Mouse (Mus musculus) embryonic facial prominence, embryonic 12.5 days (tissue): ENCODE data around the gene Gnai3. TPM values are rescaled to one million over a fixed set of nuclear protein-coding genes. Genes with fewer than 3 reads are reported as not detected.

Experiments used
- ATAC-seq: fragments of 200-750 bp; cut with Nextera tagmentation; 2 replicates; pipeline ENCODE4 v1.8.0; 2017; ENCODE audit not compliant: insufficient number of reproducible peaks, insufficient read depth, low FRiP score, low TSS enrichment
- H3K27ac ChIP-seq: fragments of 300-500 bp; sonication (generic); 2 replicates; pipeline ENCODE4 v1.5.1; 2016; ENCODE audit warnings: mild to moderate bottlenecking
- H3K27me3 ChIP-seq: fragments of 300-500 bp; sonication (generic); 2 replicates; pipeline ENCODE4 v1.6.1; 2016; ENCODE audit warnings: mild to moderate bottlenecking, moderate library complexity
- H3K36me3 ChIP-seq: fragments of 300-500 bp; sonication (generic); 2 replicates; pipeline ENCODE4 v1.6.1; 2016; ENCODE audit warnings: mild to moderate bottlenecking
- H3K4me1 ChIP-seq: fragments of 300-500 bp; sonication (generic); 2 replicates; pipeline ENCODE4 v1.6.1; 2016
- H3K4me2 ChIP-seq: fragments of 300-500 bp; sonication (generic); replicated peaks from 2 replicates; pipeline ENCODE4 v1.6.1; 2016; ENCODE audit warnings: mild to moderate bottlenecking, moderate library complexity
- H3K4me3 ChIP-seq: fragments of 300-500 bp; sonication (generic); 2 replicates; pipeline ENCODE4 v1.5.1; 2016; ENCODE audit warnings: mild to moderate bottlenecking
- H3K9ac ChIP-seq: fragments of 300-500 bp; sonication (generic); 2 replicates; pipeline ENCODE4 v1.6.1; 2016; ENCODE audit warnings: mild to moderate bottlenecking, moderate library complexity
- H3K9me3 ChIP-seq: fragments of 300-500 bp; sonication (generic); 2 replicates; pipeline ENCODE4 v1.6.1; 2016; ENCODE audit warnings: mild to moderate bottlenecking, moderate library complexity
- WGBS: fragments of 180-500 bp; shearing (Covaris S2); methylation state at CpG from one replicate; pipeline ENCODE4 v1.1.7; 2016; 5-methylcytosine and 5-hydroxymethylcytosine counted together
- polyA plus RNA-seq: library from polyadenylated mRNA; unstranded; fragments of >200 nt; fragmentation: Nextera tagmentation; extraction: Ambion mirVana; gene quantifications from 2 replicates; pipeline ENCODE4 v1.2.1, GENCODE M21; 2016

Gnai3 gene
- polyA plus RNA-seq, 1 experiment from 2014 or later = 207 TPM

DNA sequence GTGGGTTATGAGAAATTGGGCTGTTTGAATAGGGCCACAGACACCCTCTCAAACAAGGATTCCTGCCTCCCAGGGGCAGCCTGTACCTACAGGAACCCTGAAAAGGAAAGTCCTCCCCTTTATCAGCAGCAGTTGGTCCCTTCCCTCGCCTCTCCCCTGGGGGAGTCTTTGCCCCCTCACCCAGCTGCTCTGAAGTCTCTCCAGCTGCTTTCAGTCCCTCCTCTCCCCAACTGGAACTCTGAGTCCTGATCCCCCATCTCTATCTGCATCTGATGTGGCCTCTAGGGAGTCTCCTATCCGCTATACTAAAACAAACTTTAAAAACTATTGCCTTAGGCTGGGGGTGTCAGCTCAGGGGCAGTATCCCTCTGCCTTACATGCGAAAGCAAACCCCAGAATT, 58.6 kb downstream of the Gnai3 start:
- no peaks in the 10 kb centered on the region for H3K9me3 ChIP-seq
- peaks cover 45% of the 10 kb centered on the region for H3K4me1 ChIP-seq
- WGBS = 74% methylated on average over 3 of the region's 3 CpGs
- H3K36me3 ChIP-seq = no peaks in the 10 kb centered on the region
- no peak overlapping the region for H3K27ac ChIP-seq
- no peak overlapping the region for H3K9ac ChIP-seq
- H3K4me3 ChIP-seq = no peak overlapping the region
- ATAC-seq = no peak
- H3K27me3 ChIP-seq = no peaks in the 10 kb centered on the region
- H3K4me2 ChIP-seq = no peak overlapping the region

DNA sequence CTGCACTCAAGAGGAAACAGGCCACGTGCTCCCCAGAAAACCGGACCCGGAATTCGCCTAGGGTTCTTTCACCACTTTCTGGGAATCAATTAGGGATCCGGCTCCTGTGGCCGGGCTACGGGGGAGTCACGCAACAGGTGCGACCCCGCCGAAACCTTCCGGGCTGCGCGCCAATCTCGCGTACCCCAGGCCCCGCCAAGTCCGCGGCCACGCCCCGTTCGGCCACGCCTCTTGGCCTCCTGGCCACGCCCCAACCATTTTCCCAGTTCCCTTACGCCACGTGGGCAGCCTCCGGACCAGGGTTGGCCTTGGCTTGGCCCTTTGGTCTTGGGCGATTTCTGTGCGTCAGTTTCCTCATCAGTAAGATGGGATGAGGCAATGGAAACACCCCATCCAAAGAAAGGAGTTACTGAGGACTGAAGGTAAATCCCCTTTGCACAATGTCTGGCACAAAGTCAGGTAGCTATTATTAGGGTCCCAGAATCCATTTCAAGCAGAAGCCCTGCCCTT, 59.4 kb downstream of the Gnai3 start, which contains the start of gene Ampd2:
TSS of gene Ampd2 (minus strand) at position 182 of the 510 bp plus-strand sequence.
- H3K27me3 ChIP-seq = no peaks in the 10 kb centered on the region
- H3K4me3 ChIP-seq = peak within 1 kb of the TSS; percentile 68
- 1% methylated on average over 29 of the region's 29 CpGs for WGBS
- no peaks in the 10 kb centered on the region for H3K9me3 ChIP-seq
- H3K4me1 ChIP-seq = peaks cover 48% of the 10 kb centered on the region
- no peak for ATAC-seq
- H3K36me3 ChIP-seq = no peaks in the 10 kb centered on the region
- H3K9ac ChIP-seq = peak within 1 kb of the TSS; percentile 74
- H3K27ac ChIP-seq = peak within 1 kb of the TSS; percentile 90
- H3K4me2 ChIP-seq = peak within 1 kb of the TSS; percentile 100

DNA sequence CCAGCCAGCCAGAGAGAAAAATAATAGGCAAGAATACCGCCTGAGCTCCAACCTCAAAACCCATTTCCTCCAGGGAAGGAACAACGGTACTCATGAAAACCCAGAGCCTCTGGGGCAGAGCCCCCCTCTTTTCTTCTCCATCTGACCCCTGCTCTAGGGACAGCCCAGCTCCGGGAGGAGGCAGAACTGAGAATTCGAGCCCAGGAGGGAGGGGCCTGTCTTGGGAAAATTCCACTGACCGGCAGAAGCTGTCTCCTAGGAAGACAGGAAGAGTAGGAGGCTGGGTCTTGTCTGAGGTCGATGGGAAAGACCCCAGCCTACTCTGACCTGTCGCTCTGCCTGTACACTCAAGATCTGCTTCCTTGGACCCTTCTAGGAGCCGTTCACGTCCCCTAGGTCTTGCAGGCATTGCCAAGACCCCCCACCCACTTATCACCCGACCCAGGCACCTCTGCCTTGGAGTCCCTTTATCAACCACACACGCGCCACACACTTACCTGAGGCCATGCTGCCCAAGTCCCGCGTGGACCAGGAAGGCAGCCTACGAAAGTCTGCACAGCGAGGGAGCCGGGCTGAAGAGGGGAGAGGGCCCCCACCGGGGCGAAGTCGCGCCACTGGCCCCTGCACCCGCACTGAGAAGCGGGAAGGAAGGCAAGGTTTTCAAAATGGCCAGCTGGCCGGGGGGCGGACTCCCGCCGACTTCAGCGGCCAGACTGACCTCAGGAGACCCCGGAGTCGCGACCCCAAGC, 60.1 kb downstream of the Gnai3 start:
- peak overlapping the region; percentile 90 for H3K27ac ChIP-seq
- no peaks in the 10 kb centered on the region for H3K36me3 ChIP-seq
- H3K4me3 ChIP-seq = peak overlapping the region; percentile 68
- H3K4me1 ChIP-seq = peaks cover 48% of the 10 kb centered on the region
- under 1% methylated on average over 31 of the region's 31 CpGs for WGBS
- H3K9ac ChIP-seq = peak overlapping the region; percentile 74
- peak overlapping the region; percentile 100 for H3K4me2 ChIP-seq
- H3K27me3 ChIP-seq = no peaks in the 10 kb centered on the region
- ATAC-seq = peak; percentile 66
- H3K9me3 ChIP-seq = no peaks in the 10 kb centered on the region

- H3K4me3 ChIP-seq = peak overlapping the region; percentile 68
- peak; percentile 82 for ATAC-seq
- peaks cover 48% of the 10 kb centered on the region for H3K4me1 ChIP-seq
- under 1% methylated on average over 14 of the region's 14 CpGs for WGBS
- 0 out of 2 replicates have a peak, but pooled peaks cover 5% of the 10 kb centered on the region for H3K36me3 ChIP-seq
- peak overlapping the region; percentile 74 for H3K9ac ChIP-seq
- H3K27ac ChIP-seq = peak overlapping the region; percentile 90
- no peaks in the 10 kb centered on the region for H3K27me3 ChIP-seq
- peak overlapping the region; percentile 100 for H3K4me2 ChIP-seq
- no peaks in the 10 kb centered on the region for H3K9me3 ChIP-seq
Measured at GRCm38 (mm10) chr3:108085281-108085720, 60.6 kb downstream of the Gnai3 start.

GRCm38 (mm10) chr3:108084767-108085270, 61.1 kb downstream of the Gnai3 start:
- Histone ChIP-seq H3K27ac (peak overlapping the region; percentile 90), H3K36me3 (peaks cover 10% of the 10 kb centered on the region; the same call in 1 of the 2 replicates), H3K4me2 (peak overlapping the region; percentile 100), H3K27me3 (no peaks in the 10 kb centered on the region), H3K4me1 (peaks cover 48% of the 10 kb centered on the region), H3K4me3 (peak overlapping the region; percentile 68), H3K9me3 (no peaks in the 10 kb centered on the region), H3K9ac (peak overlapping the region; percentile 74)
- WGBS = 18% methylated on average over 13 of the region's 13 CpGs
- no peak for ATAC-seq

DNA sequence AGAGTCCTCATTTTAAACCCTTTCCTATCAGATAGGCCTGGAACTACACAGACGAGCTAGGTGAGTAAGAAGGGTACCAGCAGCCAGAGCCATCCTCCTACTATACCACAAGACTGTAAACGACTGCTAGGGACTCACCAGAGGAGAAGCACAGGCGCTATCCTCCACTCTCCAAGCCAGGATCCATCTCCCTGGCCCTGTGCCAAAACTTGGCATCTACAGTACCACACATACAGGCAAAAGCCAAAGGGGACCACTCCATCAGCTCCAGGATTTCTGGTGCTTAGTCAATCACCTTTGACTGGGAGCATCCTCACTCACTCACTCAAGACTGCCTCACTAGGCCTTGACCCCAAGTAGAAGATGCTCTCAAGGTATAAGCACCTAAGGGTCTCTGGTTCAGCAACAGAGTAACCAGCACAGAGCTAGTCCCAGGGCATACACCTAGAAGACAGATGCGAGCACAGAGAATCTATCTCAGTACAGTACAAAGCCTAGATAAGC, 62.0 kb downstream of the Gnai3 start:
- whole genome bisulfite sequencing = 81% methylated on average over 4 of the region's 4 CpGs
- no peaks in the 10 kb centered on the region for H3K9me3 ChIP-seq
- no peaks in the 10 kb centered on the region for H3K27me3 ChIP-seq
- no peak overlapping the region for H3K27ac ChIP-seq
- H3K4me1 ChIP-seq = peaks cover 40% of the 10 kb centered on the region
- H3K4me2 ChIP-seq = peak overlapping the region; percentile 100
- no peak overlapping the region for H3K4me3 ChIP-seq
- H3K9ac ChIP-seq = no peak overlapping the region
- ATAC-seq = no peak
- peaks cover 18% of the 10 kb centered on the region for H3K36me3 ChIP-seq

GRCm38 (mm10) chr3:108083161-108083560, 62.8 kb downstream of the Gnai3 start:
- Histone ChIP-seq H3K9ac (no peak overlapping the region), H3K4me3 (no peak overlapping the region), H3K4me1 (peaks cover 35% of the 10 kb centered on the region), H3K27ac (no peak overlapping the region), H3K9me3 (no peaks in the 10 kb centered on the region), H3K4me2 (peak overlapping the region; percentile 10; the same call in 1 of the 2 replicates), H3K36me3 (peaks cover 24% of the 10 kb centered on the region), H3K27me3 (no peaks in the 10 kb centered on the region)
- WGBS = 32% methylated on average over 2 of the region's 2 CpGs
- no peak for ATAC-seq

GRCm38 (mm10) chr3:108082251-108082875, 63.6 kb downstream of the Gnai3 start:
- WGBS = 44% methylated on average over 1 of the region's 1 CpGs
- no peaks in the 10 kb centered on the region for H3K27me3 ChIP-seq
- no peak overlapping the region for H3K27ac ChIP-seq
- H3K4me3 ChIP-seq = no peak overlapping the region
- peaks cover 34% of the 10 kb centered on the region for H3K4me1 ChIP-seq
- peak overlapping the region; percentile 10; the same call in 1 of the 2 replicates for H3K4me2 ChIP-seq
- ATAC-seq = no peak
- H3K9me3 ChIP-seq = no peaks in the 10 kb centered on the region
- no peak overlapping the region for H3K9ac ChIP-seq
- H3K36me3 ChIP-seq = peaks cover 30% of the 10 kb centered on the region

DNA sequence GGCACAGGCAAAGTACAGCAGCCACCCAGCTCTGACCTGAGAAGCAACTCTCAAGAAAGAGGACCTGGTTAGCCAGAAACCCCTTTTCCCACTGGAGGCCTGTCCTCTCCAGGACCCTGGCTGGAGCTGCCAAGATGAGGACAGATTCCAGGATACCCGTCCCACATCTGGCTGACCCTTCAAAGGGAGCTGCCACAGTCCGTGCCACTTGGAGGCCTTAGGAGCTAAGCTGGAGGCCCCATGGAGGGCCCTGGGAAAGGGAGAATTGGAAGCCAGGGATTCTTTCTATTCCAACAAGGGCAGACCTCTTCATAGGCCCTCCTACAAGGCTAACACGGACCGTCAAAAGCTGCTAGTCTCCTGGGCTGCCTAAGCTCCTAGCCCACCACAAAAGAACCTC, 64.3 kb downstream of the Gnai3 start:
- Histone ChIP-seq H3K27ac (no peak overlapping the region), H3K9me3 (no peaks in the 10 kb centered on the region), H3K27me3 (no peaks in the 10 kb centered on the region), H3K4me1 (peaks cover 28% of the 10 kb centered on the region), H3K9ac (no peak overlapping the region), H3K4me3 (no peak overlapping the region), H3K4me2 (no peak overlapping the region), H3K36me3 (peaks cover 36% of the 10 kb centered on the region)
- no peak for ATAC-seq
- WGBS = 50% methylated on average over 4 of the region's 4 CpGs

DNA sequence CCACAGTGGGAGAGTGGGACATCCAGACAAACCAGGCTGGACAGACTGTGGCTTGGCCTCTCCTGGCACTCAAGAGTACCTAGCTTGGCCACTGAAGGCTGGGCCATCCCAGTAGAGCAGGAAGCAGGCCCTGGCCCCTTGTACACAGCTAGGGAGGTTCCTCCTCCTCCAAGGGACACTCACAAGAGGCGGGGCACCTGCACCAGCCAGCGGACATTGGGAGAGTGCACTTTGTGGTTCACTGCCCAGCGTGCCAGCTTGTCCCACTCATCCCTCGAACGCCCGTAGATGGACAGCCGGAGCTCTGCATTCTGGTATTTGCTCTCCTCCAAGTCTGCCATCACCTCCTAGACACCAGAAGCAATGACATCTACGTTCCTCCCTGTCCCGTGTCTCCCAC, 69.1 kb downstream of the Gnai3 start:
- Histone ChIP-seq H3K9ac (no peak overlapping the region), H3K4me1 (no peaks in the 10 kb centered on the region), H3K4me3 (no peak overlapping the region), H3K9me3 (no peaks in the 10 kb centered on the region), H3K36me3 (peaks cover 63% of the 10 kb centered on the region), H3K27ac (no peak overlapping the region), H3K4me2 (no peak overlapping the region), H3K27me3 (no peaks in the 10 kb centered on the region)
- no peak for ATAC-seq
- WGBS = 96% methylated on average over 9 of the region's 9 CpGs

DNA sequence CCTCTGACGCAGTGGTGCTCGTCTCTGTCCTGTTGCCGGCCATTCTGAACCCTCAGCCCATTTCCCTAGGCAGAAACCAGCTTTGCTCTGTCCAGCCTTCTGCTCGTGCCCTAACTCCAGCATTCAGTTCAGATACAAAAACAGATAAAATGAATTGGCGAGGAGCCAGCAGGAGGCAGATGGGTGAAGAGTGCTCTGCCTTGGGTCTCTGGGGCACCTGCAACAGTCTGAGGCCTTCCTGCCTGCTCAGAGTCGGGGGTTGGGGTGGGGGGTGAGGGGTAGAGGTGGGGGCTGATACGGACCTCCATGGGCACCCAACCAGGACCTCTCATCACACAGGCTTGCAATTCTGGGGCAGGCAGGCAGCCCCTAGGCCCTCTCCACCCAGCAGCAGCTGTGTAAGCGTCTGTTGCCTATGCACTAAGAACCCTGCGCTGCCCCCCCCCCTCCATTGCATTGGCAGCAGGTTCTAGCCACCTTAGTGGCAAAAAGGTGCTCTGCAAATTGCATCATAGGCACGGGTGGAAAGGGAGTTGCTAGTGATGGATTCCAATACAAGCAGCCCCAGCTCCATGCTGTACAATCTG, 72.9 kb downstream of the Gnai3 start:
- 79% methylated on average over 10 of the region's 10 CpGs for WGBS
- no peaks in the 10 kb centered on the region for H3K9me3 ChIP-seq
- no peak overlapping the region for H3K27ac ChIP-seq
- H3K4me2 ChIP-seq = no peak overlapping the region
- no peak for ATAC-seq
- H3K27me3 ChIP-seq = no peaks in the 10 kb centered on the region
- H3K36me3 ChIP-seq = peaks cover 39% of the 10 kb centered on the region
- H3K4me1 ChIP-seq = no peaks in the 10 kb centered on the region
- no peak overlapping the region for H3K9ac ChIP-seq
- H3K4me3 ChIP-seq = no peak overlapping the region
